Mouse (Mus musculus) B cell, adult 2 months (primary cell): ENCODE data around the gene Bag1.
"Not testable (repeated sequence)": the region's sequence is repeated elsewhere in the genome, so short reads cannot be mapped to it uniquely, and the experiment has no call there.

Source experiments
- DNase-seq, 2 experiments: peaks; one replicate each; pipeline ENCODE4 v3.0.0; 2022

Gene Bag1

GRCm38 (mm10) chr4:40948160-40948708 is at the start of gene Bag1, which contains the start of gene Chmp5:
Bag1 (minus strand) TSS chr4:40948294.
Chmp5 (plus strand) TSS chr4:40948407.
- DNase-seq = peak; percentile 98

DNA sequence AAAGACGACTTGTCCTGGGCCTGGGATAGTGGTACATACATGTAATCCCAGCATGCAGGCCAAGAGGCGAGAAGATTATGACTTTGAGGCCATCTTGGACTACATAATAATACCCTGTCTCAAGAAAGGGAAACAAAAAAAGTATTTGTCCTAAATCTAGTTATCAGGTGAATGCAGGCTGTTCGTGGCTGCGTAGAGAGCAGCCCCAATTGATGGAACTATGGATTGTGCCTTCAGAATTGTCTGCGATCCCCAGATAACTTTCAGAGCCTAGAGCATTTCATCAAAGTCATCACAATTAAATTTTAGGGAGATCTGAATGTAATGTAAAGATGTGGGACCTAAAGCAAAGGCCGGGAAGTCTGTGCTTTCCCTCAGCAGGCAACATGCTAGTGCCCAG is 48.2 kb upstream of the Bag1 start:
- DNase-seq = no peak

GRCm38 (mm10) chr4:40989633-40990032 is 41.5 kb upstream of the Bag1 start:
- DNase-seq = no peak

DNA sequence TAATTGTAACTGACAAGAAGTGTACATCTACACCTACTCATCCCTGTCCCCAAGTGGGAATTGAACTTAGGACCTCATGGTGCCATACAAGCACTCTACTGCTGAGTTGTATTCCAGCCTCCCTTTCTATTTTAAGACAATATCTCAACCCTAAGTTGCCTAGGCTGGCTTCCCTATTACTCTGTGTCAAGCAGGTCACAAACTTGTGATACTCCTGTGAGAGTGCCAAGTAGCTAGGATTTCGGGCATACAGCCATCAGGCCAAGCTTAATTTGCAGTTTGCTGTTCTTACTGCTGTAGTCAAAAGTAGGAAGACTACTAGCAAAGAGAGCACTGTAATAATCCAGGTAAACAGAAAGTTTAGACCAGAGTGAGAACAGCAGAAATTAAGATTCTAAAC is 35.6 kb upstream of the Bag1 start:
- no peak for DNase-seq

DNA sequence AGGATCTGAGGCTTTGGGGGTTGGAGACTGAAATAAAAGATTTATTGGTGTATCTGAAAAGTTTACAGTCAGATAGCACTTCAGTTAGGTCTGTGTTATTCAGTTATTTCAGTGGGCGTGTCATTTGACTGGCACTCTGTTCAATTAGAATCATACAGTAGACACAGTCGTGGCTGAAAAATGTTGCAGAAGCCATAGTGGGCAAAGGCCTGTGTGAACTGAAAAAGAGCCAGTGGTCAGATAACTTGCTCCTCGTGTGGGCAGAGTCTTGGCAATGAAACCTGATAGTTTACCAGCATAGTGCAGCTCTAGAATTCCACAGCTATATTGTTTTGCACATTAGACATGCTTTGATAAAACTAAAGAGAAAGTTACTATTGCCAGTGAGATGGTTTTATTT is 34.4 kb upstream of the Bag1 start:
- no peak for DNase-seq

DNA sequence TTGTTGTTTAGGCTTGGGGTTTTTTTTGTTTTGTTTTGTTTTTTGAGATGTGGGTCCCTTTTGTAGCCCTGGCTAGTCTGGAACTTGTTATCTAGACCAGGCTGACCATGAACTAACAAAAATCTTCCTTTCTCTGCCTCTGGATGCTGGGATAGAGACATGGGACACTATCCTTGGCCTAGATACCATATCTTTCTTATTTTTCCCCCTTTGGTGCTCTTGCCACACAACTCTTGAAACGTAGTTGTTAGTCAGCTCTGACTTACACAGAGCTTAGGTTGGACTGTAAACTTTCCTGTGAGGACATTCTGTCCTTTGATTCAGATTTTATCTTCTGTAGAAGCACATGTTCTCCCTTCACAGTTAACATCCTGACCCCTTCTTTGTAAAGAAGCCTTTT is 31.3 kb upstream of the Bag1 start:
- DNase-seq = no peak

DNA sequence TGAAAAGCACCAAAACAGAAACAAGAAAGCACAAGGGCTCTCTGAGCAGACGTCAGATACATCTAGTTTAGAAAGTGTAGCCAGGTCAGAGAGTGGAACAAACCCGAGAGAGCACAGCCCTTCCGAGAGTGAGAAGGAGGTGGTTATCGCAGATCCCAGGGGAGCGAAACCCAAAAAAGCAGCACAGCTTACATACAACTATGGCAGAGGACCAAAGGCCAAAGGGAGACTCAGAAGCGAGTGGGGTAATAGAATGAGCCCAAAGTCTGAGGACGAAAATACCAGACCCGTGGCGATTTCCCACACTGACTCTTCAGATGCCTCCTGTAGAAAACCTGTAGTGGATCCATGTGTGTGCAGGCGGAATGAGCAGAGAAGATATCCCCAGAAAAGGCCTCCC is 28.6 kb upstream of the Bag1 start:
- no peak for DNase-seq

DNA sequence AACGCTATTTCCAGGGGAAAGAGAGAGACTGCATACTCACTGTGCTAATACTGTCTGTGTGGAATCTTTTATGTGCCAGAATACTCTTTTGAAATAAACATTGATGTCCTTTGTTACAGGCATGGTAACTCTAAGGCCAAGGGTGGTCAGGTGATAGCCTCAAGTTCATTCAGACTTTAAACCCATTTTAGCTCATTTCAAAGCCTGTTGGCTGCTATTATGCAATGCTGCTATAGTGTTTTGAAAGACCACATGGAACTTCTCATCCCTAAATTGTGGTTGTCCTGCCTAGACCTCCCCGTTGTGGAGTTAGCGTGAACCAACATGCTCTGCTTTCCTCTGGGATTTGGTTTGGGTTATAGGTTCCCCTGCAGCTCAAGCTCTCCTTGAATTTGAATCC is 27.6 kb upstream of the Bag1 start:
- no peak for DNase-seq

DNA sequence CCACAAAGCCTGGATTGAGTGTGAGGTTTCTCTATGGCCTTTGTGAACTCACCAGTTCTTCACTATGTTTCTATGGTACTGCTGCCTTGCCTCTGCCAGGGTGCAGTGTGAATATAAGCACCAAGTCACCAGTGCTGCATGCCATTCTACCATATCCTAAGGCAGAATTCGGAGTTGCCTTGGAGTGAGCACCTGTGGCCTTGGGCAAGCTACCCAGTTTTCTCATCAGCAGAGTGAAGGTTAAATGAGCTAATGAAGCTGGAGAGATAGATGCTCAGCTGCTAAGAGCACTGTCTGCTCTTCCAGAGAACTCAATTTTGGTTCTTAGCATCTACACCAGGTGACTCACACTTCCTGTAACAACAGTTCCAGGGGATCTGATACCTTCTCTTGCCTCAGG is 25.9 kb upstream of the Bag1 start:
- no peak for DNase-seq

- peak; percentile 76 to 77 for DNase-seq
These were observed 23.6 kb upstream of the Bag1 start for GRCm38 (mm10) chr4:40971744-40972143.

- peak; percentile 96 to 97 for DNase-seq
These were observed 23.0 kb upstream of the Bag1 start, which contains the start of gene Nfx1 for GRCm38 (mm10) chr4:40970842-40971701. Nfx1 (plus strand) TSS chr4:40970906.

DNA sequence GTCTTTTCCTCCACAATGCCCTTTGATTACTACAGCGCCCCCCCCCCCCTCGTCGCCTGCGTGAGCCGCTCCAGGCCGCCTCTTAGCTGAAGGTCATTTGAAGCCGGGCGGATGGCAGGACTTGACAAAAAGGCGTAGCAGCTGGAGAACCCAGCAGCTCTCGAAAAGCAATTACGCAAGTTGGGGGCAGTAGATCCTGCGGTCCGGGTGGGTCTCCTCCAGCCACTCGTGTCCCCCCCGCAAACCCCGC is 22.4 kb upstream of the Bag1 start:
- DNase-seq = no peak

GRCm38 (mm10) chr4:40969781-40970591 is 21.9 kb upstream of the Bag1 start:
- DNase-seq = peak in 1 of 2 experiments; percentile 5

- DNase-seq = no peak
These were observed 21.1 kb upstream of the Bag1 start for GRCm38 (mm10) chr4:40969161-40969560.

GRCm38 (mm10) chr4:40963536-40963935 is 15.4 kb upstream of the Bag1 start:
- no peak for DNase-seq

DNA sequence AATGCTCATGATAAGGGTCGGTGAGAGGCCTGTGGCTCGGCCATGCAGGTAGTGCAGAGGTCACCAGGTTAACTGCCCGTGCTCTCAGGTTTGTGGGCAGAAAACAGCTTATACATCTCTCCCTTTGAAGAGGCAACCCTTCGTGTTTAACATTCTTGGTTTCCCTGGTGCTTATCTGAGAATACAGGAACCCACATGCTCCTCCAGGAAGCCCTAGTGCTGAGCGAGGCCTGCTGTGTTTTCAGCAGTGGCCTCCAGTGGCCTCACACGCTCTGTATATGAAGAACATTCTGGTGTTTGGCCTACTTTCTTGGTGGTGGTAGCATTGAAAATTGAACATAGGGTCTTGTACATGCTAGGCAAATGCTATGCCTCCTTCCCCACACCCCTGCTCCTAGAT is 7.8 kb upstream of the Bag1 start:
- DNase-seq = no peak

DNA sequence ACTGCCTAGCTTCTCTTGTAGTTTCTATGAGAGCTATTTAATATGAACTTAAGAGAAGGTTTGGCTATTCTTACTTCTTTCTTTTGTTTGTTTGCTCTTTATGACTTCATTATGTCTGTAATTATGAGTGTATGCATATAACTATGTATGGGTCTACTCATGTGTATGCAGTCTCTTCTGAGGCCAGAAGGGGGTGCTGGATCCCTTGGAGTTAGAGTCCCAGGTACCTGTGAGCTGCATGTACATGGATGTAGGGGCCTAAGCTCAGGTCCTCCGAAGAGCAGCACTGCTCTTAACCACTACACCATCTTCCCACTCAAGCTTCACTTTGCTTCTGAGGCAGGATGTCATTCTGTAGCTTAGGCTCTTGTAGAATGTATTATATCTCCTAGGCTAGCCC is 5.4 kb upstream of the Bag1 start:
- DNase-seq = peak; percentile 32 to 52

DNA sequence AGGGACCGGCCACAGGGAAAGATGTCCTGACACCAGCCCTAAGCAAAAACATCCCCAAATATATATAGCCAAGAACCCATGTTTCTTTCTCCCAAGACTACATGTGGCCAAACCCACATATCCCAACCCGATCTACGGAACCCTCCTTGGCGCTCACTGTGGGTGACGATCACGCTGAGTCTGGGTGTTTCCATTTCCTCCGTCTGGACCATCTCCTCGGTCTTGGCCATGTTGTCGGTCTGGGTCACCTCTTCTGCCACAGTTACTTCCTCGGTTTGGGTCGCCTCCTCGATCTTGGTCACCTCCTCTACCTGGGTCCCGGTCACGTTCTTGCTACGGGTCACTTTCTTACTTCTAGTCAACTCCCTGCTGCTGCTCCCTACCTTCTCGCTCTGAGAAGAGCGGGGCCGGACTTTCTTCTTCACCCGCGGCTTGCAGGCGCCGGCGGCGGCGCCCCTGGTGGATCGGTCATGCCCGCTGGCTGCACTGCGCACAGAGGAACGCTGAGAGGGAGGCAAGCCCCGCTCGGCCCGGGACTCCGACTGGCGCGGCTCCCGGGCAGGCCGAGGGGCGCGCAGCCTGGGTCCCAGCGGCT is 432 bp downstream of the Bag1 start:
- DNase-seq = no peak

DNA sequence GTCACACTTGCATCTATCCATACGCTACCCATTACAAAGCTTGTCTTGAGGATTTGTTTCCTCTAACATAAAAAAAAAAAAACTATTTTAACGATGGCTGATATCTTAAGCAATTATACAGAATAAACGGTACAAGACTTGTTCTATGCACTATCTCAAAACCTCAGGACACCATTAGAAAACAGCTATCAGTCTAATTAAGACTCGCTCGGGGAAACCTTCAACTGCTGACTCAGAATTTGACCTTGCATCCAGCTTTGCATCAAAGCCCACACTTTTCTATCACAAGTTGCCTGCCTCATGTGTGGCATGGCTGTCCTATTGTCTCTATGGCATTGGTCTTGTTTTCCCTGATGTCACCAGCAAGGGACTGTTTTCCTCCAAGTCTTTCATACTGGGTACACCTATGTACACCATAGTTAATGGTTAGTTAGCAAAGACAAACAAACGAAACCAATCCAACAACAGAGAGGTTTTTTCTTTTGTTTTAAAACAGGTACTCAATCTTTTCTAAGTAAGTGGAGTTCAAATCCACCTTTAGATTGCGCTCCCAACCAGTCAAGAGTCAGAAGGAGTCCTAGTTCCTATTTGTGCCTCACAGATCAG is 1.5 kb downstream of the Bag1 start:
- no peak for DNase-seq

- DNase-seq = no peak
These were observed 4.4 kb downstream of the Bag1 start for GRCm38 (mm10) chr4:40943651-40944050.

- no peak for DNase-seq
These were observed 9.3 kb downstream of the Bag1 start for GRCm38 (mm10) chr4:40938793-40939192.

DNA sequence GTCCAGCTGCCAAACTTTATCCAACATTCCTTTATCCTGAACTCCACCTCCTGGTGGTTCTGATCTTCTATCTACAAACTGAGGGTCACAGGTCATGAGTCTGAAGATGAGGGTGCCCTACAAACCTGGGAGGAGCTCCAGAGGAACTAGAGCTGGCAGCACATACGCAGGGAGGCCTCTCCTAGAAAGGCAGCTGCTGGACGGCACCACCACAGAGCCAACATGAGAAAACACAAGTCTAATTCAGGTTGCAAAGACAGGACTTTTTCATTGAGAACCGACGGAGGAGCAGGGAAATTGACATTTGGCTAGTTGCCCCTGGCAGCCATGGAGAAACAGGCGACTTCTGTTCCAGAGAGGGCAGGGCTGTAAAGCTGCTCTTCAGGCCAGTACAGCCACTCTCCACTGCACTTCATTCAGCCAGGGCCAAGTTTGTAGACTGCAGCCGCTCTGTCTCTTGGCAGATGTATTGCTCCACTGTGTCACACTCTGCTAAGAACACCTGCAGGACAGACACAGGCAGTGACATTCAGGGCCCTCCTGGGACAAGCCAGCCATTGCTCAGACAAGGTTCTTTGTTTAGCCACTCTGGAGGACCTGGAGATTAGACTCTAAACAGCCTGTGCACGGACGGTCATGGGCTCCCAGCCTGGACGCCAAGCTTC is 11.8 kb downstream of the Bag1 start:
- DNase-seq = no peak

DNA sequence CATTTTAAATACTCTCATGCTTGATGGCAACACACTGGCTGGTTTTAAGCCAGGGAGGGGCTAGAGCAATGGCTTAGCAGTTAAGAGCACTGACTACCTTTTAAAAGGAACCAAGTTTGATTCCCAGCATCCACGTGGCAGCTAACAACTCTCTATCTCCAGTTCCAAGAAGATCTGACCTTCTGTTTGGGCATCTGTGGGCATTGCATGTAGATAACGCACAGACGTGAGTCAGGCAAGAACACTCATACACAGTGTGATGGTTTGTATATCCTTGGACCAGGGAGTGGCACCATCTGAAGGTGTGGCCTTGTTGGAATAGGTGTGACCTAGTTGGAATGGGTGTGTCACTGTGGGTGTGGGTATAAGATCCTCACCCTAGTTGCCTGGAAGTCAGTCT is 13.7 kb downstream of the Bag1 start:
- not testable (repeated sequence) for DNase-seq
